Mouse (Mus musculus) forebrain, embryonic 11.5 days (tissue): ENCODE results near the gene Nck2. TPM values are rescaled to one million over a fixed set of nuclear protein-coding genes. Genes with fewer than 3 reads are reported as not detected.

Experiments
- ATAC-seq: fragments of 200-750 bp; cut with Nextera tagmentation; replicated peaks from 2 replicates; pipeline ENCODE4 v1.8.0; 2017; ENCODE audit warnings: moderate TSS enrichment; ENCODE audit not compliant: low FRiP score
- DNase-seq: peaks from one replicate; pipeline ENCODE4 v3.0.0-alpha.2; 2017; ENCODE audit warnings: low spot score
- H3K27ac ChIP-seq: fragments of 300-500 bp; sonication (generic); 2 replicates; pipeline ENCODE4 v1.5.1; 2014; ENCODE audit warnings: low read depth, low read length
- H3K27me3 ChIP-seq: fragments of 300-500 bp; sonication (generic); 2 replicates; pipeline ENCODE4 v1.6.1; 2014; ENCODE audit warnings: mild to moderate bottlenecking, low read length, mixed read lengths; ENCODE audit not compliant: control insufficient read depth, insufficient read depth
- H3K36me3 ChIP-seq: fragments of 300-500 bp; sonication (generic); 2 replicates; pipeline ENCODE4 v1.6.1; 2014; ENCODE audit warnings: mild to moderate bottlenecking, low read length, moderate library complexity, mixed read lengths; ENCODE audit not compliant: control insufficient read depth, insufficient read depth
- H3K4me1 ChIP-seq: fragments of 300-500 bp; sonication (generic); replicated peaks from 2 replicates; pipeline ENCODE4 v1.6.1; 2014; ENCODE audit warnings: low read length, mixed read lengths; ENCODE audit not compliant: control insufficient read depth, insufficient read depth
- H3K4me2 ChIP-seq: fragments of 300-500 bp; sonication (generic); 2 replicates; pipeline ENCODE4 v1.6.1; 2014; ENCODE audit warnings: low read depth, mild to moderate bottlenecking, low read length, moderate library complexity, mixed read lengths; ENCODE audit not compliant: severe bottlenecking
- H3K4me3 ChIP-seq: fragments of 300-500 bp; sonication (generic); 2 replicates; pipeline ENCODE4 v1.5.1; 2014; ENCODE audit warnings: low read depth, low read length
- H3K9ac ChIP-seq: fragments of 300-500 bp; sonication (generic); 2 replicates; pipeline ENCODE4 v1.6.1; 2014; ENCODE audit warnings: low read length
- H3K9me3 ChIP-seq: fragments of 300-500 bp; sonication (generic); 2 replicates; pipeline ENCODE4 v1.6.1; 2016; ENCODE audit warnings: low read length, mixed read lengths; ENCODE audit not compliant: control insufficient read depth
- WGBS: fragments of 180-500 bp; shearing (Covaris S2); extraction: QIAGEN DNeasy Blood & Tissue Kit; methylation state at CpG from one replicate; pipeline ENCODE4 v1.1.7; 2014; 5-methylcytosine and 5-hydroxymethylcytosine counted together
- polyA plus RNA-seq: library from polyadenylated mRNA; unstranded; fragments of >200 nt; fragmentation: Nextera tagmentation; extraction: Ambion mirVana; gene quantifications from 2 replicates; pipeline ENCODE4 v1.2.1, GENCODE M21; 2014

Nck2 gene
- polyA plus RNA-seq, 1 experiment from 2014 or later, result 37.8 TPM

- ATAC-seq (no peak), DNase-seq (no peak)
- 79% methylated on average over 4 of the region's 4 CpGs for WGBS
- H3K4me1 ChIP-seq, result no peaks in the 10 kb centered on the region
- H3K27ac ChIP-seq, result no peak overlapping the region
- H3K4me3 ChIP-seq, result no peak overlapping the region
- no peak overlapping the region for H3K9ac ChIP-seq
- no peaks in the 10 kb centered on the region for H3K36me3 ChIP-seq
- H3K9me3 ChIP-seq, result no peaks in the 10 kb centered on the region
- H3K27me3 ChIP-seq, result no peaks in the 10 kb centered on the region
- H3K4me2 ChIP-seq, result no peak overlapping the region
Observed at GRCm38 (mm10) chr1:43422969-43423748, 21.2 kb upstream of the Nck2 start.

GRCm38 (mm10) chr1:43426526-43426925 lies 17.9 kb upstream of the Nck2 start:
- no peak overlapping the region for H3K9ac ChIP-seq
- no peaks in the 10 kb centered on the region for H3K4me1 ChIP-seq
- no peaks in the 10 kb centered on the region for H3K9me3 ChIP-seq
- no peak overlapping the region for H3K4me3 ChIP-seq
- H3K27ac ChIP-seq, result no peak overlapping the region
- no peak overlapping the region for H3K4me2 ChIP-seq
- H3K36me3 ChIP-seq, result no peaks in the 10 kb centered on the region
- WGBS, result 74% methylated on average over 4 of the region's 4 CpGs
- ATAC-seq, result no peak
- no peaks in the 10 kb centered on the region for H3K27me3 ChIP-seq
- DNase-seq, result no peak

- DNase-seq, result no peak
- no peak overlapping the region for H3K9ac ChIP-seq
- H3K27me3 ChIP-seq, result no peaks in the 10 kb centered on the region
- no peak overlapping the region for H3K4me3 ChIP-seq
- no peak for ATAC-seq
- no peaks in the 10 kb centered on the region for H3K9me3 ChIP-seq
- no peaks in the 10 kb centered on the region for H3K4me1 ChIP-seq
- 82% methylated on average over 6 of the region's 6 CpGs for WGBS
- H3K36me3 ChIP-seq, result no peaks in the 10 kb centered on the region
- no peak overlapping the region for H3K27ac ChIP-seq
- no peak overlapping the region for H3K4me2 ChIP-seq
Observed at GRCm38 (mm10) chr1:43426993-43427535, 17.3 kb upstream of the Nck2 start.

- Histone ChIP-seq H3K36me3 (no peaks in the 10 kb centered on the region), H3K9me3 (no peaks in the 10 kb centered on the region), H3K4me2 (no peak overlapping the region), H3K27me3 (no peaks in the 10 kb centered on the region), H3K4me1 (no peaks in the 10 kb centered on the region), H3K9ac (no peak overlapping the region), H3K27ac (no peak overlapping the region), H3K4me3 (no peak overlapping the region)
- ATAC-seq (no peak), DNase-seq (no peak)
- 89% methylated on average over 9 of the region's 9 CpGs for WGBS
Observed at GRCm38 (mm10) chr1:43429924-43430876, 14.2 kb upstream of the Nck2 start.

GRCm38 (mm10) chr1:43433853-43434252 lies 10.5 kb upstream of the Nck2 start:
- DNase-seq (no peak), ATAC-seq (no peak)
- Histone ChIP-seq H3K27ac (no peak overlapping the region), H3K36me3 (no peaks in the 10 kb centered on the region), H3K9ac (no peak overlapping the region), H3K4me1 (no peaks in the 10 kb centered on the region), H3K27me3 (no peaks in the 10 kb centered on the region), H3K4me3 (no peak overlapping the region), H3K4me2 (no peak overlapping the region), H3K9me3 (no peaks in the 10 kb centered on the region)
- 78% methylated on average over 4 of the region's 4 CpGs for WGBS

GRCm38 (mm10) chr1:43436554-43436953 lies 7.8 kb upstream of the Nck2 start:
- Histone ChIP-seq H3K4me1 (no peaks in the 10 kb centered on the region), H3K4me3 (no peak overlapping the region), H3K9ac (no peak overlapping the region), H3K9me3 (no peaks in the 10 kb centered on the region), H3K36me3 (no peaks in the 10 kb centered on the region), H3K27me3 (no peaks in the 10 kb centered on the region), H3K27ac (no peak overlapping the region), H3K4me2 (no peak overlapping the region)
- ATAC-seq (no peak), DNase-seq (no peak)

- H3K36me3 ChIP-seq, result no peaks in the 10 kb centered on the region
- H3K4me3 ChIP-seq, result no peak overlapping the region
- no peak overlapping the region for H3K4me2 ChIP-seq
- ATAC-seq, result no peak
- no peaks in the 10 kb centered on the region for H3K9me3 ChIP-seq
- no peaks in the 10 kb centered on the region for H3K4me1 ChIP-seq
- H3K27me3 ChIP-seq, result no peaks in the 10 kb centered on the region; the same call in 1 of the 2 replicates
- H3K9ac ChIP-seq, result no peak overlapping the region
- 87% methylated on average over 1 of the region's 1 CpGs for WGBS
- H3K27ac ChIP-seq, result no peak overlapping the region
- DNase-seq, result no peak
Observed at GRCm38 (mm10) chr1:43439261-43439660, 5.1 kb upstream of the Nck2 start.

GRCm38 (mm10) chr1:43442568-43442967 lies 1.8 kb upstream of the Nck2 start:
- H3K4me2 ChIP-seq, result no peak overlapping the region
- no peaks in the 10 kb centered on the region for H3K9me3 ChIP-seq
- H3K9ac ChIP-seq, result no peak overlapping the region
- ATAC-seq, result no peak
- peaks cover 2% of the 10 kb centered on the region; the same call in 1 of the 2 replicates for H3K4me1 ChIP-seq
- H3K36me3 ChIP-seq, result no peaks in the 10 kb centered on the region
- no peak for DNase-seq
- no peak overlapping the region for H3K27ac ChIP-seq
- H3K27me3 ChIP-seq, result peaks cover 2% of the 10 kb centered on the region; the same call in 1 of the 2 replicates
- H3K4me3 ChIP-seq, result no peak overlapping the region
- WGBS, result 85% methylated on average over 2 of the region's 2 CpGs
